Mouse (Mus musculus) hindbrain, embryonic 11.5 days (tissue): ENCODE data around the gene Olfr49. TPM values are rescaled to one million over a fixed set of nuclear protein-coding genes. Genes with fewer than 3 reads are reported as not detected.

Source experiments
- ATAC-seq: fragments of 200-750 bp; cut with Nextera tagmentation; 2 replicates; pipeline ENCODE4 v1.8.0; 2017; ENCODE audit warnings: mild to moderate bottlenecking, moderate TSS enrichment, moderate library complexity; ENCODE audit not compliant: low FRiP score
- DNase-seq: peaks from one replicate; pipeline ENCODE4 v3.0.0-alpha.2; 2015; ENCODE audit warnings: low spot score
- H3K27ac ChIP-seq: fragments of 300-500 bp; sonication (generic); 2 replicates; pipeline ENCODE4 v1.5.1; 2014; ENCODE audit warnings: mild to moderate bottlenecking, low read depth, low read length
- H3K27me3 ChIP-seq: fragments of 300-500 bp; sonication (generic); 2 replicates; pipeline ENCODE4 v1.6.1; 2014; ENCODE audit warnings: mild to moderate bottlenecking, low read length, moderate library complexity, mixed read lengths; ENCODE audit not compliant: control insufficient read depth, insufficient read depth
- H3K36me3 ChIP-seq: fragments of 300-500 bp; sonication (generic); 2 replicates; pipeline ENCODE4 v1.6.1; 2014; ENCODE audit warnings: mild to moderate bottlenecking, low read length, moderate library complexity, mixed read lengths; ENCODE audit not compliant: control insufficient read depth, insufficient read depth
- H3K4me1 ChIP-seq: fragments of 300-500 bp; sonication (generic); replicated peaks from 2 replicates; pipeline ENCODE4 v1.6.1; 2014; ENCODE audit warnings: low read length, mixed read lengths; ENCODE audit not compliant: control insufficient read depth, insufficient read depth
- H3K4me2 ChIP-seq: fragments of 300-500 bp; sonication (generic); replicated peaks from 2 replicates; pipeline ENCODE4 v1.6.1; 2014; ENCODE audit warnings: mild to moderate bottlenecking, low read depth, low read length
- H3K4me3 ChIP-seq: fragments of 300-500 bp; sonication (generic); 2 replicates; pipeline ENCODE4 v1.5.1; 2014; ENCODE audit warnings: low read depth, low read length
- H3K9ac ChIP-seq: fragments of 300-500 bp; sonication (generic); 2 replicates; pipeline ENCODE4 v1.6.1; 2014; ENCODE audit warnings: low read depth, low read length
- H3K9me3 ChIP-seq: fragments of 300-500 bp; sonication (generic); 2 replicates; pipeline ENCODE4 v1.6.1; 2016; ENCODE audit warnings: low read length; ENCODE audit not compliant: control insufficient read depth
- WGBS: fragments of 180-500 bp; shearing (Covaris S2); extraction: QIAGEN DNeasy Blood & Tissue Kit; methylation state at CpG from one replicate; pipeline ENCODE4 v1.1.7; 2014; 5-methylcytosine and 5-hydroxymethylcytosine counted together
- polyA plus RNA-seq: library from polyadenylated mRNA; unstranded; fragments of >200 nt; fragmentation: Nextera tagmentation; extraction: Ambion mirVana; gene quantifications from 2 replicates; pipeline ENCODE4 v1.2.1, GENCODE M21; 2014

Gene Olfr49
- polyA plus RNA-seq = not detected in 2 replicates

DNA sequence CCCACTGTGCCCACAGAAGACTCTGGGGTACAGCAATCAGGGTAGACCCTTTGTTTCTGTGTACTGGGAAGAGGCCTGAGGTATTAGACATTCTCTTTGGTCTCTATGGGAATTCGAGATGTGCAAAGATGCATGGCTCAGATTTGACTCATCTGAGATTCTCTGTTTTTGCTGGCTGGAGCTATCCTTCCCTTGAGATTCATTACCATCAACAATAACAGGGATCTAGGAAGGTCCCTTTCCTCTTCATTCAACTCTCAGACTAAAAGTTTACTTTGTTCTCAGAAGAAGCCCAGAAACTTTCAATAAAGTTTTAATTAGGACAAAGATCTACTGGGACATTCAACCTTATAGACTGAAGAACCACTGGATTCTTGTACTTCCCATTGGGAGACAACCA lies at the start of gene Olfr49:
Olfr49 (minus strand) TSS at position 101 of the 400 bp plus-strand sequence.
- WGBS = 79% methylated on average over 1 of the region's 1 CpGs
- ATAC-seq = no peak

GRCm38 (mm10) chr14:54333452-54334189 lies 48.9 kb upstream of the Olfr49 start:
- Histone ChIP-seq H3K4me3 (no peak overlapping the region), H3K9me3 (no peaks in the 10 kb centered on the region), H3K9ac (no peak overlapping the region), H3K4me2 (no peak overlapping the region), H3K27ac (no peak overlapping the region), H3K4me1 (no peaks in the 10 kb centered on the region), H3K36me3 (no peaks in the 10 kb centered on the region), H3K27me3 (no peaks in the 10 kb centered on the region)
- DNase-seq = no peak
- 84% methylated on average over 8 of the region's 8 CpGs for WGBS
- no peak for ATAC-seq

More for the DNA sequence above, at the start of gene Olfr49:
- Histone ChIP-seq H3K36me3 (no peaks in the 10 kb centered on the region), H3K4me1 (no peaks in the 10 kb centered on the region), H3K4me2 (no peak within 1 kb of the TSS), H3K9me3 (no peaks in the 10 kb centered on the region), H3K27ac (no peak within 1 kb of the TSS), H3K9ac (no peak within 1 kb of the TSS), H3K27me3 (no peaks in the 10 kb centered on the region), H3K4me3 (no peak within 1 kb of the TSS)
- DNase-seq = no peak

DNA sequence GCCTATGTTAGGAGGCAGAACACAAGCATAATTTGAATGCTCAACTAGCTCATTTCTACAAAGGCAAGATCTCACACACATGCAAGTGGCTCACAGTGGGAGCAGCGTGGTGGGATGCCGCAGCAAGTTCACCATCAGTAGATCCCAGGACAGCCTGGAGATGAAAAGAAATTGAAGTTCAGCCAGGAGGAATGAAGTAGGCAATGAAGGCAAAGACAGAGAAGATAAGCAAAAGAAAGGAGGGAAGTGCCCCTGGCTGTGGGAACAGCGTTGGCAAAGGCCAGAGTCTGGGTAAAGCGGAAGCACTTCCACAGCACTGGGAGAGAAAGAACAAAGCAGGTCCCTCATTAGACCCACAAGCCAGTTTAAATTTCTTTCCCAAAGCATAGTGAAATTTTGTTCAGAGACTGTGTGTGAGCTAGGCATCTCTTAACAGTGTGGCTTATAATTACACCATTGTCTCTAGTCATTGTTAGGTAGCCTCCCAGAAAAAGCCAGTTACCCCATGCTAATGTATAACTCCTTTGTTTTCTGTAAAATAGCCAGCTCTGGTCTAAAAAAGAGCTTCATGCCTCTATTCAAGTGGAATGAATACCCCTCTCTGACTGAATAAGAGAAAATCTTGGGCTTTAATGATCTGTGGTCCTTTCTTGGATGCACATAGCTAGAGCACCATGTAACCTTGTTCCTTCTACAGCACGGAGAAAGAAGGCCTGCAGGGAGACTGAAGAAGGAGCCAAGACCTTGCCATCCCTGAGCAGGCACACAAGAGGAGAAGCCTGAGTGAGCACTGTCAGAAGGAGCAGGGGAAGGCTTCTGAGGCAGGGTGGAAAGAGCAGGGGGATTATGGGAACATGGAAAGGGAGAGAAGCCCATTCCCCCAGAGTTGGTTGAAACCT lies 47.7 kb upstream of the Olfr49 start:
- no peak overlapping the region for H3K9ac ChIP-seq
- H3K27ac ChIP-seq = peak overlapping the region; percentile 31; the same call in 1 of the 2 replicates
- DNase-seq = peak; percentile 19

DNA sequence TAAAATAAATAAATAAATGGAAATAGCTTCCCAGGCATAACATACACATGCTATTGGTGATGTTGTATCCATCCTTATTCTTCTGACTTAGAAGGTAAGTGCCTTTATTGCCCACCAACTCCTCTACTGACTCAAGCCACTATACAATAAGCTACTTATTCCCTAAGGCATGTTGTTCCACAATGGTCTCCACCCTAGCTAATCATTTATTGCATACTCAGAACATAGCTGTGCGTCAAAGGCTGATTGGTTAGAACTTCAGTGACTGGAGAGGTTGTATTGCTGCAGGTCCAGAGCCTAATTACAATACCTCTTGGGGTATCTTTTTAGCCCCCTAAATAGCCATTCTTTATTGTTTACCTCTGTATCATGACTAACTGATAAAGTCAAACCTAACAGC lies 46.4 kb upstream of the Olfr49 start:
- Histone ChIP-seq H3K27me3 (no peaks in the 10 kb centered on the region), H3K36me3 (no peaks in the 10 kb centered on the region), H3K9ac (no peak overlapping the region), H3K4me2 (no peak overlapping the region), H3K9me3 (no peaks in the 10 kb centered on the region), H3K27ac (no peak overlapping the region), H3K4me1 (no peaks in the 10 kb centered on the region), H3K4me3 (no peak overlapping the region)
- ATAC-seq = no peak
- WGBS = 90% methylated on average over 1 of the region's 1 CpGs
- DNase-seq = no peak

More for the DNA sequence above, 47.7 kb upstream of the Olfr49 start:
- Histone ChIP-seq H3K4me2 (no peak overlapping the region), H3K4me1 (no peaks in the 10 kb centered on the region), H3K27me3 (no peaks in the 10 kb centered on the region), H3K4me3 (no peak overlapping the region), H3K36me3 (no peaks in the 10 kb centered on the region), H3K9me3 (no peaks in the 10 kb centered on the region)
- WGBS = 58% methylated on average over 5 of the region's 5 CpGs
- peak; percentile 74 for ATAC-seq

DNA sequence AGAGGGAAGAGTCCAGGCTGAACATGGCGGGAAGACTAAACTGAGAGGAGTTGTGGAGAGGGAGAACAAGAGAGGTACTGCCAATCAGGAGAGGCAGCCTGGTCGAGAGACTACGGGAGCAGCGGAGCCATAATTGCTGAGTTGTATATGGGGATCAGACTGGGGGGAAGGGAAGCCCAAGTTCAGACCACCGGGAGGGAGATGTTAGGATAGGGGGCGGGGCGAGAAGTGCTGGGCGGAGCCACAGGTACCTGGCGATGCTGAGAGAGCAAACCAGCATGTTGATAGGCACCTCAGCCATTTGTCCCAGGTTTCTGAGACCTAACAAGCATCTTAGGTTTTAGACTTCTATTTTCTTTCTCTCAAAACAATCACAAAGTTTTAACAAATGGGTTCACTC lies 44.5 kb upstream of the Olfr49 start:
- Histone ChIP-seq H3K9me3 (no peaks in the 10 kb centered on the region), H3K27ac (no peak overlapping the region), H3K27me3 (no peaks in the 10 kb centered on the region), H3K4me3 (no peak overlapping the region), H3K36me3 (no peaks in the 10 kb centered on the region), H3K4me2 (no peak overlapping the region), H3K4me1 (no peaks in the 10 kb centered on the region), H3K9ac (no peak overlapping the region)
- 53% methylated on average over 9 of the region's 9 CpGs for WGBS
- no peak for DNase-seq
- no peak for ATAC-seq

- H3K9ac ChIP-seq = no peak overlapping the region
- WGBS = 85% methylated on average over 2 of the region's 2 CpGs
- no peaks in the 10 kb centered on the region for H3K4me1 ChIP-seq
- H3K27ac ChIP-seq = no peak overlapping the region
- H3K36me3 ChIP-seq = no peaks in the 10 kb centered on the region
- DNase-seq = no peak
- no peaks in the 10 kb centered on the region for H3K9me3 ChIP-seq
- H3K4me2 ChIP-seq = no peak overlapping the region
- no peak for ATAC-seq
- H3K27me3 ChIP-seq = no peaks in the 10 kb centered on the region
- no peak overlapping the region for H3K4me3 ChIP-seq
Measured at GRCm38 (mm10) chr14:54328548-54328947, 43.8 kb upstream of the Olfr49 start.

DNA sequence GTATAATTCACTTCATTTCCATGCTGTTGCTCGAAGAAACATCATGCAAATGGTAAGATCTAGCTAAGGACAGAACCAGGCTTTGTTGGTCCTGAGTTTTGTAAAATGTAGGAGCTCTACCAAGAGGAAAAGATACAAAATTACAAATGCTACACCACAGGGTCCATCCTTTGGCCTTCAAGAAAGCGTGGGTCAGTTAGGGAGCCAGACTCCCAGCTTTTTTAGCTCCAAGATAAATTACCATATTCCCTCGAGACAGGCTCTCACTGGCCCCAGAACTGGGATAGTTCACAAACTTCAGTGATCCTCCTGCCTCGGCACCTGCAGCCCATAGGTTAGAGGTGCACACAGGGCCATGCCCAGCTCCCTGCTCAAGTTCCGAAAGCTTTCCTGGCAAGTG lies 39.7 kb upstream of the Olfr49 start:
- no peak for DNase-seq
- no peak overlapping the region for H3K4me2 ChIP-seq
- ATAC-seq = no peak
- no peak overlapping the region for H3K9ac ChIP-seq
- H3K36me3 ChIP-seq = no peaks in the 10 kb centered on the region
- no peaks in the 10 kb centered on the region for H3K4me1 ChIP-seq
- WGBS = 73% methylated on average over 5 of the region's 5 CpGs
- no peaks in the 10 kb centered on the region for H3K27me3 ChIP-seq
- H3K27ac ChIP-seq = no peak overlapping the region
- no peaks in the 10 kb centered on the region for H3K9me3 ChIP-seq
- H3K4me3 ChIP-seq = no peak overlapping the region

DNA sequence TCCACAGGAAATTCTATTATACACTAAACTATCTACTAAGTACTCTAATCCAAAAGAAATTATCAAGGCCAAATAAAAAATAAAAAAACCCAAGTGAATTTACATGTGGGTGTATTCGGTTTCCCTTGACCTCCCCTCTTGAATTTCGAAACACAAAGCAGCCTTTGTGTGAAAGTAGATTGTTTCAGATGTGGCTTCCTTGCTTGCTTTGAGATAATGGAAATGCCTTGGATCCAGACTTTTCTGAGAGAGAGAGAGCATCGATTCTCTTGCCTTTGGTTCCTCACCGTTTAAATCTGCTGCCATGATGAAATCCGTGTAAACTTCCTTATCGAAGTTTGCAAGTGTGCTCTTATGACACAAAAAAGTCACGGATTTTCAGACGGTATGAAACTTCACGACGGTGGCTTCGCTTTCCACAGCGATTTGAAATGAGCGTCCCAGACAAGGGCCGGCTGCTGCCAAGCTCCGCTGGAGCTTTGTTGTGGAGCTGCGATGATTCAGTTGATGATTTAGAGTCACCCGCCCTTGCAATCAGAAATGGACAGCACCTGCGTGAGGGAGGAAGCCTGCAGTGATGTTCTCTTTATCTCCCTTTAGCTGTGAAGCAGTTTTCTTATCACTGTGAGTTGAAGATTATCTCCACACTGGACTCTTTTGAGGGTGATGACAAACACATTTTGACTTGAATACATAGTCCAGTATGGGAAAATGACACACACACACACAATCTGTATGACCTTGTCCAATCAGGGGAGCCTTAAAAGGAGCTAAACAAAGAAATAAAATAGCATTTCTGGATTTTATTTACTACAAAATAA lies 37.0 kb upstream of the Olfr49 start:
- H3K4me3 ChIP-seq = no peak overlapping the region
- DNase-seq (no peak), ATAC-seq (no peak)
- no peaks in the 10 kb centered on the region for H3K4me1 ChIP-seq
- H3K27ac ChIP-seq = no peak overlapping the region
- H3K9ac ChIP-seq = no peak overlapping the region
- WGBS = 63% methylated on average over 18 of the region's 18 CpGs
- H3K36me3 ChIP-seq = no peaks in the 10 kb centered on the region
- no peak overlapping the region for H3K4me2 ChIP-seq
- no peaks in the 10 kb centered on the region for H3K9me3 ChIP-seq
- no peaks in the 10 kb centered on the region for H3K27me3 ChIP-seq
